ENCODE assay signal across 8 mouse cellular contexts in genomic region chr1:52816910-52817812, GRCm38 (mm10). TPM values are rescaled to one million over a fixed set of nuclear protein-coding genes. Genes with fewer than 3 reads are reported as not detected.
DNase-seq lines count a peak whose midpoint lies in the region; ATAC-seq and TF ChIP-seq lines count a peak whose summit lies in the region.

Gene Inpp1, minus strand, starts transcription at chr1:52817688.

- WGBS in heart, embryonic 13.5 days: under 1% methylated on average over 59 of the region's 59 CpGs
- WGBS in liver, embryonic 14.5 days (ENCODE audit: insufficient replicate concordance): under 1% methylated on average over 56 of the region's 59 CpGs
- WGBS in stomach, embryonic 15.5 days: 1% methylated on average over 57 of the region's 59 CpGs

- H3K9ac ChIP-seq in heart, embryonic 13.5 days: peak within 1 kb of the TSS; percentile 93
- peak within 1 kb of the TSS; percentile 56 for H3K9ac ChIP-seq in liver, embryonic 14.5 days (replicated peaks)
- H3K9ac ChIP-seq in stomach, embryonic 15.5 days: peak within 1 kb of the TSS; percentile 59

- H3K4me2 ChIP-seq in heart, embryonic 13.5 days: peak within 1 kb of the TSS; percentile 82
- H3K4me2 ChIP-seq in liver, embryonic 14.5 days (ENCODE audit: low read depth): peak within 1 kb of the TSS; percentile 72
- peak within 1 kb of the TSS; percentile 79 for H3K4me2 ChIP-seq in stomach, embryonic 15.5 days

- peak within 1 kb of the TSS; percentile 79 for H3K27ac ChIP-seq in brown adipose tissue, adult 24 weeks (replicated peaks; ENCODE audit: low read depth, low read length)
- peak within 1 kb of the TSS; percentile 86 for H3K27ac ChIP-seq in heart, embryonic 13.5 days (replicated peaks)
- no peak within 1 kb of the TSS for H3K27ac ChIP-seq in liver, embryonic 14.5 days
- H3K27ac ChIP-seq in stomach, embryonic 15.5 days: peak within 1 kb of the TSS; percentile 75

- TF ChIP-seq CTCF in liver, embryonic 14.5 days (IDR thresholded peaks at IDR 0.05; ENCODE audit: low read depth): peak; percentile 56

- no peaks in the 10 kb centered on the region for H3K36me3 ChIP-seq in heart, embryonic 13.5 days
- H3K36me3 ChIP-seq in liver, embryonic 14.5 days (replicated peaks; ENCODE audit: control insufficient read depth, insufficient read depth, low read depth): no peaks in the 10 kb centered on the region
- no peaks in the 10 kb centered on the region for H3K36me3 ChIP-seq in stomach, embryonic 15.5 days

- no peak for TF ChIP-seq EP300 in liver, embryonic 14.5 days (IDR thresholded peaks at IDR 0.05; ENCODE audit: low read depth)

- H3K9me3 ChIP-seq in heart, embryonic 13.5 days: no peaks in the 10 kb centered on the region
- no peaks in the 10 kb centered on the region for H3K9me3 ChIP-seq in liver, embryonic 14.5 days (ENCODE audit: control insufficient read depth, low read length)
- H3K9me3 ChIP-seq in stomach, embryonic 15.5 days: no peaks in the 10 kb centered on the region

- peak; percentile 71 for ATAC-seq in heart, embryonic 13.5 days (ENCODE audit: extremely low read depth, insufficient number of reproducible peaks, low FRiP score, low TSS enrichment)
- peak; percentile 74 for ATAC-seq in liver, embryonic 14.5 days (ENCODE audit: insufficient read depth)
- ATAC-seq in stomach, embryonic 15.5 days (ENCODE audit: insufficient read depth, low FRiP score, low read depth): peak; percentile 87

- H3K4me3 ChIP-seq in brown adipose tissue, adult 24 weeks (ENCODE audit: insufficient read depth, low read depth, low read length): peak within 1 kb of the TSS; percentile 69
- H3K4me3 ChIP-seq in heart, embryonic 13.5 days: peak within 1 kb of the TSS; percentile 88
- H3K4me3 ChIP-seq in liver, embryonic 14.5 days (ENCODE audit: insufficient read depth in 1 of 2, low read depth in 2 of 2, low read length in 2 of 2): peak within 1 kb of the TSS; percentile 56 to 66
- peak within 1 kb of the TSS; percentile 64 for H3K4me3 ChIP-seq in stomach, embryonic 15.5 days (replicated peaks)

- H3K4me1 ChIP-seq in brown adipose tissue, adult 24 weeks (ENCODE audit: control insufficient read depth, insufficient read depth, insufficient read length, low read length): peaks cover 8% of the 10 kb centered on the region
- H3K4me1 ChIP-seq in heart, embryonic 13.5 days: peaks cover 19% of the 10 kb centered on the region
- H3K4me1 ChIP-seq in liver, embryonic 14.5 days (replicated peaks; ENCODE audit: control insufficient read depth in 2 of 2, insufficient read depth in 2 of 2, low read length in 1 of 2): peaks cover 0 to 4% of the 10 kb centered on the region in 2 experiments; a peak in 2 of 4 replicates
- H3K4me1 ChIP-seq in stomach, embryonic 15.5 days: peaks cover 4% of the 10 kb centered on the region; the same call in 1 of the 2 replicates

- no peaks in the 10 kb centered on the region for H3K27me3 ChIP-seq in heart, embryonic 13.5 days (replicated peaks)
- no peaks in the 10 kb centered on the region for H3K27me3 ChIP-seq in liver, embryonic 14.5 days (ENCODE audit: control insufficient read depth, insufficient read depth, low read length)
- H3K27me3 ChIP-seq in stomach, embryonic 15.5 days (replicated peaks): no peaks in the 10 kb centered on the region

- DNase-seq in CD8-positive naive resting alpha-beta T cell, adult 2 months (ENCODE audit: low read depth in 2 of 2, low spot score in 2 of 2): peak; percentile 60 to 65
- peak; percentile 58 for DNase-seq in fibroblast of lung, adult 2 months (ENCODE audit: low read depth)
- DNase-seq in kidney, postnatal 10 days: peak; percentile 86
- peak; percentile 17 to 37 (median 22) for DNase-seq in liver, embryonic 14.5 days (ENCODE audit: low read depth in 3 of 3, low spot score in 3 of 3)
- peak; percentile 68 for DNase-seq in neural tube, embryonic 10.5 days (ENCODE audit: extremely low spot score, low spot score)

RNA-seq across cellular contexts. Expression of gene Inpp1, which starts in this region (rescaled TPM):
- polyA plus RNA-seq in brown adipose tissue, adult 24 weeks (2012; ENCODE audit: insufficient read depth, insufficient read length, missing spikeins): 8.8 and 9.1 TPM in 2 replicates
- 18.4 and 18.6 TPM in 2 replicates for polyA plus RNA-seq in heart, embryonic 13.5 days (2015; fragmentation: Nextera tagmentation; extraction: Ambion mirVana)
- 1.3 and 1.5 TPM in 2 replicates for polyA plus RNA-seq in liver, embryonic 14.5 days (2012; rRNA removed)
- 1.7 and 1.9 TPM in 2 replicates for polyA plus RNA-seq in liver, embryonic 14.5 days (2014; fragmentation: Nextera tagmentation; extraction: Ambion mirVana)
- polyA plus RNA-seq in stomach, embryonic 15.5 days (2015; fragmentation: Nextera tagmentation; extraction: Ambion mirVana): 15.9 and 19.8 TPM in 2 replicates

Comparison
In these comparisons a context has a peak if more than half of its experiments do, and no peak if none do; other contexts are left out.
1. DNase-seq: peak in every context shown above with its lines; median percentile 86 in kidney, postnatal 10 days; 68 in neural tube, embryonic 10.5 days; 62 in CD8-positive naive resting alpha-beta T cell, adult 2 months; 58 in fibroblast of lung, adult 2 months; 22 in liver, embryonic 14.5 days.